Mouse (Mus musculus) left cerebral cortex, postnatal 4 days (tissue): ENCODE results near the gene Lect2. TPM values are rescaled to one million over a fixed set of nuclear protein-coding genes. Genes with fewer than 3 reads are reported as not detected.

Source experiments
- DNase-seq: peaks from one replicate; pipeline ENCODE4 v3.0.0-alpha.2; 2022
- intact Hi-C: fragments of 180-260 bp; cut with DNase I; formaldehyde crosslinking; loops from one replicate; pipeline ENCODE4 v1.15.1; 2025
- total RNA-seq, 2 experiments: library from RNA; stranded (reverse); gene quantifications; 2 replicates each; pipeline ENCODE4 v1.2.3; 2021

Gene Lect2
- total RNA-seq, 2 experiments from 2014 or later = not detected

- no peak for DNase-seq
- intact Hi-C loops = loop anchor here (10.0 kb wide), 1 partner anchor 558 kb away; no protein-coding TSS in a partner anchor
These were observed 32.0 kb downstream of the Lect2 start for GRCm38 (mm10) chr13:56516311-56516710.

DNA sequence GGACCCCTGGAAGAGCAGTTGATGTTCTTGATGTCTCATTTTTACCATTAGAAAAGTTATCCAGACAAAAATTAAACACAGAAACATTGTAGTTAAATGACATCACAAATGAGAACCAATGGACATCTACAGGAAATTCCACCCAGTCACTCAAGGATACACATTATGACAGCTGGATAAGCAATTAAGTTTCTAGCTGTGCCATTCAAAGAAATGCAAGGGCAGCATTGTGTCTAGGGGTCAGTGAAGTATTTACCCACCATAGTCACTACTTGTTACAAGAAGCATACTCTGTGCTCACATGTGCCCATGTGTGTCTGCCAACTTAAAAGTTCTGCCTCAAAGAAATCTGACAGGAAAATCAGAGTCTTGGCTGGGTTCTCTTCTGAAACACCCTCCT is 34.7 kb downstream of the Lect2 start:
- no peak for DNase-seq
- intact Hi-C loops = loop anchor here (10.0 kb wide), 1 partner anchor 561 kb away; no protein-coding TSS in a partner anchor

- DNase-seq = no peak
- intact Hi-C loops = loop anchor here (10.0 kb wide), 1 partner anchor 565 kb away; no protein-coding TSS in a partner anchor
These were observed 38.5 kb downstream of the Lect2 start for GRCm38 (mm10) chr13:56509796-56510195.

GRCm38 (mm10) chr13:56506871-56507496 is 41.3 kb downstream of the Lect2 start:
- intact Hi-C loops = no loop called here
- no peak for DNase-seq

GRCm38 (mm10) chr13:56501866-56502420 is 46.4 kb downstream of the Lect2 start:
- DNase-seq = no peak
- intact Hi-C loops = no loop called here

DNA sequence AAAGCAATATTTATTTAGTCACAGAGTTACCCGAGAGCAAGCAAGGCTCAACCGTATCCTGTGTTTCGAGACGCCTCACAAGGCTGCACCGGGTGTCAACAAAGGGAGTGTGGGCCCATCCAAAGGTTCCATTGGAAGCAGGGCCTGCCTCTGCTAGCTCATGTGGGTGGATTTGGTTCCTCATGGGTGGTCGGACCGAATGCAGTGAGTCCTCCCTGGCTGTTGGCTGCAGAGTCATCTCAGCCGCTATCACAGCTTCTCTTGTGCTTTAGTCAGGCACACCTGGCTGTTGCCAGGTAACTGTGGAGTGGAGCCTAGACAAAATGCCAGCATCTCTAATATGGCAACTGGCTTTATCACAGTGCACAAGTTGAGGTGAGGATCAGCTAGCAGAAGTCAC is 47.7 kb downstream of the Lect2 start:
- no peak for DNase-seq
- intact Hi-C loops = no loop called here

- intact Hi-C loops = no loop called here
- no peak for DNase-seq
These were observed 48.2 kb downstream of the Lect2 start for GRCm38 (mm10) chr13:56500132-56500531.

- intact Hi-C loops = no loop called here
- DNase-seq = no peak
These were observed 53.9 kb downstream of the Lect2 start for GRCm38 (mm10) chr13:56494440-56494839.

Other genes with a start within 250 kb of the Lect2 start
- not detected for gene Gm3045, start 121.9 kb downstream of the Lect2 start, total RNA-seq
- gene Slc25a48, start 110.1 kb downstream of the Lect2 start, total RNA-seq = not detected
- gene Il9, start 66.3 kb downstream of the Lect2 start, total RNA-seq = not detected
- gene Fbxl21, start 26.0 kb downstream of the Lect2 start, total RNA-seq = 1 to 10 TPM; 4.4 to 5.8 TPM
- gene Tgfbi, start 61.0 kb upstream of the Lect2 start, total RNA-seq = 1 to 10 TPM; 4.1 to 4.2 TPM
- 10 to 100 TPM; 36.0 to 41.9 TPM for gene Smad5, start 154.5 kb upstream of the Lect2 start, total RNA-seq
- 1 to 10 TPM; 2.4 to 2.9 TPM for gene Gm45623, start 205.3 kb upstream of the Lect2 start, total RNA-seq